Mouse (Mus musculus) ES-Bruce4 (cell line): Measurements from ENCODE around the gene Cdhr5. TPM values are rescaled to one million over a fixed set of nuclear protein-coding genes. Genes with fewer than 3 reads are reported as not detected.

Experiments used
- H3K27ac ChIP-seq: 2 replicates; pipeline ENCODE4 v1.5.1; 2012; ENCODE audit warnings: low read length, inconsistent platforms; ENCODE audit not compliant: insufficient read depth
- H3K27me3 ChIP-seq: 2 replicates; pipeline ENCODE4 v1.6.1; 2012; ENCODE audit warnings: mild to moderate bottlenecking, low read length, inconsistent platforms; ENCODE audit not compliant: control insufficient read depth, poor library complexity, insufficient read depth, severe bottlenecking
- H3K36me3 ChIP-seq: 2 replicates; pipeline ENCODE4 v1.6.1; 2012; ENCODE audit warnings: inconsistent platforms, mild to moderate bottlenecking, low read length, moderate library complexity; ENCODE audit not compliant: control insufficient read depth, poor library complexity, insufficient read depth, severe bottlenecking
- H3K4me1 ChIP-seq: one replicate; pipeline ENCODE4 v1.8.1; 2011; ENCODE audit warnings: low read length; ENCODE audit not compliant: control insufficient read depth, insufficient read depth
- H3K4me3 ChIP-seq: 2 replicates; pipeline ENCODE4 v1.5.1; 2011; ENCODE audit warnings: low read depth, mild to moderate bottlenecking, low read length
- H3K9ac ChIP-seq: 2 replicates; pipeline ENCODE4 v1.6.1; 2012; ENCODE audit warnings: low read depth, mild to moderate bottlenecking, inconsistent platforms; ENCODE audit not compliant: poor library complexity, severe bottlenecking
- H3K9me3 ChIP-seq: replicated peaks from 2 replicates; pipeline ENCODE4 v1.6.1; 2012; ENCODE audit warnings: mild to moderate bottlenecking, low read length, inconsistent platforms; ENCODE audit not compliant: control insufficient read depth, poor library complexity, insufficient read depth, severe bottlenecking
- CTCF ChIP-seq: IDR thresholded peaks from one replicate; pipeline ENCODE4 v1.8.1; 2011; ENCODE audit warnings: low read depth, low read length
- EP300 ChIP-seq: IDR thresholded peaks from 2 replicates; pipeline ENCODE4 v1.6.1; 2011; ENCODE audit warnings: low read depth, low read length; ENCODE audit not compliant: insufficient read depth
- POLR2A ChIP-seq: IDR thresholded peaks from one replicate; pipeline ENCODE4 v1.8.1; 2011; ENCODE audit warnings: low read length; ENCODE audit not compliant: insufficient read depth
- polyA plus RNA-seq: library from polyadenylated mRNA; stranded (reverse); fragments of >200 nt; gene quantifications from 2 replicates; pipeline ENCODE4 v1.2.4, GENCODE M21; 2011; ENCODE audit warnings: low read depth; ENCODE audit not compliant: missing spikeins, insufficient read depth, insufficient read length

Cdhr5 gene
- polyA plus RNA-seq, 1 experiment: not detected

DNA sequence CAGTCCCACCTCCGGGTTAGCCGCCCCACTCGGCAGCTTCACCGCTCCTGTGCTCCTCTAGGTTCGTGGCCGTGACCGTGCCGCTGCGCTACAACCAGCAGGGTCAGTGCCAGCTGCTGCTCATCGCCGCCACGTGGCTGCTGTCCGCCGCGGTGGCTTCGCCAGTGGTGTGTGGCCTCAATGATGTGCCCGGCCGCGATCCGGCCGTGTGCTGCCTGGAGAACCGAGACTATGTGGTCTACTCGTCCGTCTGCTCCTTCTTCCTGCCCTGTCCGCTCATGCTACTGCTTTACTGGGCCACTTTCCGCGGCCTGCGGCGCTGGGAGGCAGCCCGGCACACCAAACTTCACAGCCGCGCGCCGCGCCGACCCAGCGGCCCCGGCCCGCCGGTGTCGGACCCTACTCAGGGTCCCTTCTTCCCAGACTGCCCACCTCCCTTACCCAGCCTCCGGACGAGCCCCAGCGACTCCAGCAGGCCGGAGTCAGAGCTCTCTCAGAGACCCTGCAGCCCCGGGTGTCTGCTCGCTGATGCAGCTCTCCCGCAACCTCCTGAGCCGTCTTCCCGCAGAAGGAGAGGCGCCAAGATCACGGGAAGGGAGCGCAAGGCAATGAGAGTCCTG is 17.4 kb upstream of the Cdhr5 start:
- H3K9ac ChIP-seq: peak overlapping the region; percentile 34; the same call in 1 of the 2 replicates
- H3K9me3 ChIP-seq: no peaks in the 10 kb centered on the region
- H3K4me1 ChIP-seq: peaks cover 2% of the 10 kb centered on the region
- peak overlapping the region; percentile 39 for H3K4me3 ChIP-seq
- H3K27ac ChIP-seq: no peak overlapping the region
- H3K36me3 ChIP-seq: no peaks in the 10 kb centered on the region
- TF ChIP-seq EP300 (no peak), CTCF (no peak), POLR2A (no peak)
- peaks cover 15% of the 10 kb centered on the region for H3K27me3 ChIP-seq

DNA sequence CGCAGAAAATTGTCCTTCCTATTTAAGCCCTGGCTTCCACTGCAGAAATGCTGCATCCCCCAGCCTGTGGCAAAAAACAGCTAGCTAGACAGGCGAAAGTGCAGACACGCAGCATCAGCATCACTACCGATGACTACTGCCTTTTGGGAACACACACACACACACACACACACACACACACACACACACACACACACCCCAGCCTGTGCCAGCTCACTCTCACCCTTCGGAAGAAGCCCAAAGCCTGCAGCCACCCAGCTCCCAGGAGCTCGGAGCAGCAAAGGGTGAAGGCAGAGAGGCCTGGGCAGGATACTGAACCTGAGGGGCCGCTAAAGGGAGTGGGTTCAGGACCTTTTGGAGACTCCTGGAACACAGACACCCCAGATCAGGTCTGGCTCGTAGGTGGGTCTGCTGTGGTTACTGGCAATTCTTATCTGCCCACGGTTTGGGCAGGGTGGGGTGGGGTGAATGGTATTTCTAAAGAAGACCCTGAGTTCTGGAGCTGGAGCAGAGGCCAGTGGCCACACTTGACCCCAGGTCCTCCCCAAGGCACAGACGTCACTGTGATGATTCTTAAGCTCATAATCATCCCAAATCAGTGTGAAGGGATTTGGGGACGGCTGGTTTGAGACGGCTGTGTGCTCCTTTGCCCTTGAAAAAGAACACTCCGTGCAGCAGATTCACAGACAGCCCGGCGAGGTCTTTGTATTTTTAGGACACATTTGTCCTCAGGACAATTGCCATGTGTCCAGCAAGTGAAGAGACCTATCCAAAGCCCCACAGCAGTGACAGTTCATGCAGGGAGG is 16.2 kb upstream of the Cdhr5 start:
- no peak overlapping the region for H3K27ac ChIP-seq
- no peaks in the 10 kb centered on the region for H3K36me3 ChIP-seq
- H3K9me3 ChIP-seq: no peaks in the 10 kb centered on the region
- peak overlapping the region; percentile 68; the same call in 1 of the 2 replicates for H3K4me3 ChIP-seq
- H3K9ac ChIP-seq: peak overlapping the region; percentile 46; the same call in 1 of the 2 replicates
- peaks cover 3% of the 10 kb centered on the region for H3K4me1 ChIP-seq
- TF ChIP-seq POLR2A (no peak), CTCF (no peak), EP300 (no peak)
- H3K27me3 ChIP-seq: peaks cover 15% of the 10 kb centered on the region

DNA sequence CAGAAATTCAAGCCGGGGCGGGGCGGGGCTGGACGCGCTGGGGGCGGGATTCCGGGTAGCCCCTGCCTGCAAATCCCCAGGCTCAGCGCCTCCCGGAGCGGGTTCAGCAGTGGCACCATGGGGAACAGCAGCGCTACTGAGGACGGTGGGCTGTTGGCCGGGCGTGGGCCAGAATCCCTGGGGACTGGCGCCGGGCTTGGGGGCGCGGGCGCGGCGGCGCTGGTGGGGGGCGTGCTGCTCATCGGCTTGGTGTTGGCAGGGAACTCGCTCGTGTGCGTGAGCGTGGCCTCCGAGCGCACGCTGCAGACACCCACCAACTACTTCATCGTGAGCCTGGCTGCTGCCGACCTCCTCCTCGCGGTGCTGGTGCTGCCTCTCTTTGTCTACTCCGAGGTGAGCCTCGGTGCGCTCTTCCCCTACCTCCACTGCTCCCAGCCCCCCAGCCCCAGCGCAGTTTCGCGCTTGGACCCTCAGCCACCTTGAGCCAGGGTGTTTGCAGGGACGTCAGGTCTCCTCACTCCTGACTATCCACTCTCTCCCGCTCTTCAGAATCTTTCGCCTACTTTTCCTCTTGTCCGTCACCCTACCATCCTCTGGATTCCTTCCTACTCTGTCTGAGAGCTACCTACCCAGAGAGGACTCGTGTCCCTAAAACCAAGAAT is 15.5 kb upstream of the Cdhr5 start, which contains the start of gene Drd4:
Gene Drd4, plus strand, starts transcription at position 86 of the 662 bp plus-strand sequence.
- H3K27me3 ChIP-seq: peaks cover 15% of the 10 kb centered on the region
- H3K4me1 ChIP-seq: peaks cover 3% of the 10 kb centered on the region
- peak within 1 kb of the TSS; percentile 46 for H3K9ac ChIP-seq
- no peaks in the 10 kb centered on the region for H3K9me3 ChIP-seq
- H3K4me3 ChIP-seq: peak within 1 kb of the TSS; percentile 68
- H3K27ac ChIP-seq: no peak within 1 kb of the TSS
- TF ChIP-seq CTCF: no peak
- TF ChIP-seq EP300: no peak
- no peak for TF ChIP-seq POLR2A
- no peaks in the 10 kb centered on the region for H3K36me3 ChIP-seq

DNA sequence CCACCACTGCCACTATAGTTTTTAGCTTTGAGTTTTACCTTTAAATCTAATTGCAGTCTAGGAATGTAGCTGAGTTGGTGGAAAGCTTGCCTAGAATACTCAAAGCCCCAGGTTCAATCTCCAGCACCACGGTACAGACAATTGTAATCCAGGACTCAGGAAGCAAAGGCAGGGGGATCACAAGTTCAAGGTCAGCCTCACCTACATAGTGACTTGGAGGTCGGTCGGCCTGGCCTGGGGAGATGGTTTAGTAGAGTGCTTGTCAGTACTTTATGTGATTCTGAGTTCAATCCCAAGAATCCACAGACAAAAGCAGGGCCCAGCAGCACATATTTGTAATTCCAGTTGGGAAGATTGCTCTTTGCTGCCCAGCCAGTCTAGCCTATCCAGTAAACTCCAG is 11.5 kb upstream of the Cdhr5 start:
- H3K27me3 ChIP-seq: peaks cover 8% of the 10 kb centered on the region
- H3K9me3 ChIP-seq: no peaks in the 10 kb centered on the region
- no peak overlapping the region for H3K4me3 ChIP-seq
- no peak overlapping the region for H3K27ac ChIP-seq
- TF ChIP-seq POLR2A (no peak), EP300 (0 out of 2 replicates have a peak, but pooled peaks have one; percentile 20)
- peaks cover 1% of the 10 kb centered on the region for H3K4me1 ChIP-seq
- H3K36me3 ChIP-seq: no peaks in the 10 kb centered on the region
- H3K9ac ChIP-seq: no peak overlapping the region

DNA sequence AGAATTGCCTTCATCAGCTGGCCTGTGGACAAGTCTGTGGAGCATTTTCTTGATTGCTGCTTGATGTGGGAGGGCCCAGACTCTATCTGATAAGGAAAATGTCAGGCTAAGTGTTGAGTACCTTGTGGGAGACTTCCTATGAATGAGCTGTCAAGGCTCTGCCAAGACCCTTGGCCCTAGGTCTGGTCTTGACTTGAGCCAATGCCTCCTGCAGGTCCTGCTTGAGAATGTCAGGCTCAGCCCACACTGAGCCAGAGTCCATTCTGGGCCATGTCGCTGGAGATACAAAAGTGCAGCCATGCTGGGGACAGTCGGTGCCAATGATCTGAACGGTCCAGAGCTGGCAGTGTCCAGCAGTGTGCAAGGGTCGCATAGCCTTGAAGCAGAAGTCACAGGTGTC is 6.2 kb upstream of the Cdhr5 start:
- Histone ChIP-seq H3K27me3 (no peaks in the 10 kb centered on the region), H3K36me3 (no peaks in the 10 kb centered on the region), H3K4me1 (no peaks in the 10 kb centered on the region), H3K9me3 (no peaks in the 10 kb centered on the region), H3K27ac (no peak overlapping the region), H3K4me3 (no peak overlapping the region), H3K9ac (no peak overlapping the region)
- TF ChIP-seq CTCF: no peak
- no peak for TF ChIP-seq EP300
- TF ChIP-seq POLR2A: no peak

DNA sequence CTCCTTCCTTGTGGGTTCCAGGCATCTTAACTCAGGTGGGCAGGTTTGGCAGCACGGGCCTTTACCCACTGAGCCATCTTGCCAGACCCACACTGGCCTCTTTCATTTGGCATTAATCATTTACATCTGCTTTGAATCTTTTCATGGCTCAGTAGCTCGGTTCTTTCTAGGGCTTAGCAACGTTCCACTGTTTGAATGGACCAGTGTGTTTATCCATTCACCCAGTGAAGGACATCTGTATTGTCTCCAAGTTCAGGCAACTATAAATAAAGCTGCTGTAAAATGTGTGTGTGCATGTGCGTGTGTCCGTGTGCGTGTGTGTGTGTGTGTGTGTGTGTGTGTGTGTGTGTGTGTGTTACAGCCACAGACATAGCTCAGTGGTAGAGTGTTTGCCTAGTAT is 4.9 kb upstream of the Cdhr5 start:
- Histone ChIP-seq H3K4me3 (no peak overlapping the region), H3K36me3 (no peaks in the 10 kb centered on the region), H3K9me3 (no peaks in the 10 kb centered on the region), H3K27me3 (no peaks in the 10 kb centered on the region), H3K27ac (no peak overlapping the region), H3K9ac (no peak overlapping the region), H3K4me1 (peaks cover 1% of the 10 kb centered on the region)
- TF ChIP-seq CTCF (no peak), POLR2A (no peak), EP300 (no peak)
